Mouse (Mus musculus): ENCODE measurements at regions not wholly inside any gene's neighbourhood (a gene's known extent, or its start where the extent isn't known, plus 50 kb on each side); places are given as distances from the start of the nearest gene placed in this dataset.

DNA sequence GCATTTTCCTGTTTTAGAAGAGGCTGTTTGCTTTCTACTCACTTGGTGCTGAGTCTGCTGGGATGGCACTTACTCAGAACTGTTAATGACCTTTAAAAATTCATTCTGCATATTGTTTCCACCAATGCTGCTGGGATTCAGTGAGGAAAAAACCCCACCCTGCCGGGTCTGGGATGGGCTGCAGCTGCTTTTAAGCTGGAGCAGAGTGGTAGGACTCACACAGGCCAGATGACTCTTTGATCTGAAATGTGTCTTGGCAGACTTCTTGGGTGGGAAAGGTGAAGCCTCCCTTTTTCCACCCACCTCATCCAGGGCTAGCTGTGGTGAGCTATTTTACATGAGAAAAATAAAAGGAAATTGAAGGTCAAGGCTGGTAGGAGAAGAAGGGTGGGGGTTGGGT lies 56.4 kb upstream of the Ddhd1 start:
- no peak for ATAC-seq (ENCODE audit: low FRiP score, low TSS enrichment)
- H3K9me3 ChIP-seq (ENCODE audit: control insufficient read depth, low read length), result no peaks in the 10 kb centered on the region
- no peak overlapping the region for H3K27ac ChIP-seq (ENCODE audit: low read depth, low read length)
- H3K4me2 ChIP-seq (replicated peaks; ENCODE audit: low read depth, low read length), result no peak overlapping the region
- H3K4me3 ChIP-seq (ENCODE audit: low read length), result no peak overlapping the region
- H3K4me1 ChIP-seq (ENCODE audit: control insufficient read depth, insufficient read depth, low read length), result no peaks in the 10 kb centered on the region
- H3K9ac ChIP-seq (ENCODE audit: low read depth, low read length), result no peak overlapping the region
- H3K36me3 ChIP-seq (ENCODE audit: control insufficient read depth, insufficient read depth, low read length), result no peaks in the 10 kb centered on the region
- H3K27me3 ChIP-seq (ENCODE audit: control insufficient read depth, insufficient read depth, low read length), result no peaks in the 10 kb centered on the region
- 21% methylated on average over 1 of the region's 1 CpGs for WGBS

DNA sequence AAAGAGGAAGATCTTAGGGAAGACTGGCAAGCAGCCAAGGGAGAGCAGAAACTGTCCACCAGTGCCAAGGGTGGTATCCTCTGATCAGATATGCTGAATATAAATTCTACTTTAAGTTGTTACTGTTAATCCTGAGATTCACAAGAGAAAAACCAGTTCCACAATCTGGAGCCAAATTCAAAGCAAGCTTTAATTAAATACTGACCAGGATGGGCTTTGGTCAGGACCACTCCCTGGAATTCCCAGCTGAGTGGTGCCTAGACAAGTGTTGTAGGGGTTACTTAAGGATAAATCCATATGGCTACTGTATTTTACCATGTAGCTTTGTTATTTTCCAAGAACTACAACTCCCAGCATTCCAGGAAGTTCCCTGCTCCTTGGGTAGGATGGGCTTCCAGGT lies 56.8 kb upstream of the Ddhd1 start:
- H3K4me1 ChIP-seq (ENCODE audit: control insufficient read depth, insufficient read depth, low read length), result no peaks in the 10 kb centered on the region
- H3K4me2 ChIP-seq (replicated peaks; ENCODE audit: low read depth, low read length), result no peak overlapping the region
- H3K9ac ChIP-seq (ENCODE audit: low read depth, low read length), result no peak overlapping the region
- no peaks in the 10 kb centered on the region for H3K27me3 ChIP-seq (ENCODE audit: control insufficient read depth, insufficient read depth, low read length)
- no peaks in the 10 kb centered on the region for H3K36me3 ChIP-seq (ENCODE audit: control insufficient read depth, insufficient read depth, low read length)
- ATAC-seq (ENCODE audit: low FRiP score, low TSS enrichment), result no peak
- no peaks in the 10 kb centered on the region for H3K9me3 ChIP-seq (ENCODE audit: control insufficient read depth, low read length)
- no peak overlapping the region for H3K4me3 ChIP-seq (ENCODE audit: low read length)
- H3K27ac ChIP-seq (ENCODE audit: low read depth, low read length), result no peak overlapping the region

DNA sequence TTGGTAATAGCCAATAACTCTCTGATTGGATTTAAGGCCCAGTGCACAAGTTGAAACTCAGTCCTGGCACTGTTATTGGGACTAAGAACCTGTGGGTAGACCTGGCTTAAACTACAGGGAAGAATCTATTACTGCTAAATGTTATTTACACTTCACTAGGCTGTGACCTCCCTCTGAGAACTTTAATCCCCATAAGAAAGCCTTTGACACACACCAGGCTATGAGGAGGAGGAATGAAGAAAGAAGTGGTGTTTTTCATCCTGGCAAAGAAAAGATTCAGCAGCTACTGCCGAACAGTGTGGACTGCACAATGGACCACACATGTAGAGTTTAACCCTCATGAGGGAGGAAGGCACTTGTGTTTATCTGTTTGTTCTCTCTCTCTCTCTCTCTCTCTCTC lies 58.2 kb upstream of the Ddhd1 start:
- Histone ChIP-seq H3K27ac (ENCODE audit: low read depth, low read length) (no peak overlapping the region), H3K9ac (ENCODE audit: low read depth, low read length) (no peak overlapping the region), H3K4me3 (ENCODE audit: low read length) (no peak overlapping the region), H3K36me3 (ENCODE audit: control insufficient read depth, insufficient read depth, low read length) (no peaks in the 10 kb centered on the region), H3K9me3 (ENCODE audit: control insufficient read depth, low read length) (no peaks in the 10 kb centered on the region), H3K27me3 (ENCODE audit: control insufficient read depth, insufficient read depth, low read length) (no peaks in the 10 kb centered on the region), H3K4me1 (ENCODE audit: control insufficient read depth, insufficient read depth, low read length) (no peaks in the 10 kb centered on the region), H3K4me2 (replicated peaks; ENCODE audit: low read depth, low read length) (no peak overlapping the region)
- ATAC-seq (ENCODE audit: low FRiP score, low TSS enrichment), result no peak
- WGBS, result 48% methylated on average over 1 of the region's 1 CpGs

DNA sequence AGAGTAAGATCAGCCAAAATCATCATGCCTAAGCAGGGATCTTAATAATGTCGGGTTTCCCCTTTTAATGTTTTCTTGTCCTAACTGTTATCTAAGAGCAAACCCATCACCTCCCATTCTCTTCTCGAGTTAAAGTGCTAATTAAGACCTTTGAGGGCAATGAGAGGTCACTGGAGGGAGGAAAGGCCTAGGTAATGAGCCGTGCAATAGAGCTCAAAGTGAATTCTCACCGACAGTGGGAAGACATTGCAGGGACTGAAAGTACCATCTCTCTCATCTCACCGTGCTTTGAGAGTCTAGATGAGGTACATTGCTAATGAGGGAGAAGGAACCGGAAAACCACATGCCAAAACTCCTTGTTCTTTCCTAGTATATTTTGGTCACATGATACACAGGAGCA lies 64.9 kb upstream of the Ddhd1 start:
- 8% methylated on average over 6 of the region's 6 CpGs for WGBS
- no peak overlapping the region for H3K4me3 ChIP-seq (ENCODE audit: low read length)
- no peak overlapping the region for H3K27ac ChIP-seq (ENCODE audit: low read depth, low read length)
- H3K27me3 ChIP-seq (ENCODE audit: control insufficient read depth, insufficient read depth, low read length), result no peaks in the 10 kb centered on the region
- H3K4me2 ChIP-seq (replicated peaks; ENCODE audit: low read depth, low read length), result no peak overlapping the region
- H3K4me1 ChIP-seq (ENCODE audit: control insufficient read depth, insufficient read depth, low read length), result no peaks in the 10 kb centered on the region; the same call in 1 of the 2 replicates
- no peaks in the 10 kb centered on the region for H3K36me3 ChIP-seq (ENCODE audit: control insufficient read depth, insufficient read depth, low read length)
- H3K9ac ChIP-seq (ENCODE audit: low read depth, low read length), result no peak overlapping the region
- ATAC-seq (ENCODE audit: low FRiP score, low TSS enrichment), result peak; percentile 91; the same call in 1 of the 2 replicates
- H3K9me3 ChIP-seq (ENCODE audit: control insufficient read depth, low read length), result peaks cover 6% of the 10 kb centered on the region; the same call in 1 of the 2 replicates

DNA sequence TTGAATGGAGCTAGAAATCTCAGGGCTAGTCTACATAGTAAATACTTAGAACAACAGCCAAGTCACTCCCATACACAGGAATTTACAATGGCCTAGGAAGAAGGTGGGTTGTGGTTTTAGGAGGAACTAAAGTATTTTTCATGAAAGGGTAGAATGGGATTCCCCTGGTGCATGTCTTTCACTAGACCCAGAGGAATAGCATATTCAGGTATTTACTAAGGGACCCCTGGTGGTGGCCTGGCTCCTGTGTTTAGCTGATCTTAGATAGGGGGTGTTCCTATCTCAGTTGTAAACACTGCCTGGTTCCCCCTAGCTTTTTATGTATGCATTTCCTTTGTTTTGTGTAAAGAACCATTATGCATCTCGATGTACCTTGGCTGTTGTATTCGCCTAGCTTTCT lies 66.4 kb upstream of the Ddhd1 start:
- H3K27me3 ChIP-seq (ENCODE audit: control insufficient read depth, insufficient read depth, low read length), result no peaks in the 10 kb centered on the region
- H3K4me1 ChIP-seq (ENCODE audit: control insufficient read depth, insufficient read depth, low read length), result no peaks in the 10 kb centered on the region; the same call in 1 of the 2 replicates
- peaks cover 6% of the 10 kb centered on the region; the same call in 1 of the 2 replicates for H3K9me3 ChIP-seq (ENCODE audit: control insufficient read depth, low read length)
- no peak overlapping the region for H3K27ac ChIP-seq (ENCODE audit: low read depth, low read length)
- H3K9ac ChIP-seq (ENCODE audit: low read depth, low read length), result no peak overlapping the region
- H3K36me3 ChIP-seq (ENCODE audit: control insufficient read depth, insufficient read depth, low read length), result no peaks in the 10 kb centered on the region
- H3K4me3 ChIP-seq (ENCODE audit: low read length), result no peak overlapping the region
- no peak overlapping the region for H3K4me2 ChIP-seq (replicated peaks; ENCODE audit: low read depth, low read length)
- 90% methylated on average over 2 of the region's 2 CpGs for WGBS
- ATAC-seq (ENCODE audit: low FRiP score, low TSS enrichment), result no peak

DNA sequence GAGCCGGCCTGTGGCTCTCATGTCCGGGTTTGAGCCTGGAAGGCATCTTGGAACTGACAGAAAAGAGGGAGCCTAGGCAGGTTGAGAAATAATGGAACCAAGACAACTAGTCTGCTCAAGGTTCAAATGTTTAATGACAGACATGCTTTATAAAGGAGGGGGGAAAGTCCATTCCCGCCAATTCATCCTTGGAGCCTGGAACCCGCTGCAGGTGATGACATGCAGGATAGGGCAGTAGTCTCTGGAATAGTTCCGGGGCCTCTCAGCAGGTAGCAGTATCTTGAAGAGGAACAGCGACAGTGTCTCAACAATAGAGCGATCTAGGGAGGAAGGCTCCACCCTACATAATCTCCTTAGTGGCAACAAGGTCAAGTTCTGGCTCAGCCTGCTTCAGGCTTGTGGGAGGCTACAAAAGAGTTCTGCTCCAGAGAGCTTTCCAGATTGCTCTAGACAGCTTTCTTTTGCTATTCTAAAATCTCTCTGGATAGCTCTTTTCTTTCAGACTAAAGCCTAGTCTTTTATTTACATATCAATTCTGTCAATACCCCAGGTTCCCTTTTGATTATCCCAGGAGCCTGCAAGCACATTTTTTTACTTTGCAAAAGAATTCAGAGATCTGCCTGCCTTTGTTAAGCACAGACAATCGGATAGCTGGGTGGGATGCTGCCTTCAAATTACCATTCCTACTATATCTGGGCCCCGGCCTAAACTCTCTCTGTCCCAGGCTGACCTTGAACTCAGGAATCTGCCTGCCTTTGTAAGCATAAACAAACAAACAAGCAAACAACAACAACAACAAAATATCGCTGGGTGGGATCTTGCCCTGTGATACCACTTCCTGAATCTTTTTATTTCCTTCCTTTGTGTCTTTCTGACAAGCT lies 76.8 kb upstream of the Ddhd1 start:
- Histone ChIP-seq H3K4me2 (replicated peaks; ENCODE audit: low read depth, low read length) (no peak overlapping the region), H3K27ac (ENCODE audit: low read depth, low read length) (no peak overlapping the region), H3K4me3 (ENCODE audit: low read length) (no peak overlapping the region), H3K4me1 (ENCODE audit: control insufficient read depth, insufficient read depth, low read length) (no peaks in the 10 kb centered on the region), H3K9me3 (ENCODE audit: control insufficient read depth, low read length) (no peaks in the 10 kb centered on the region), H3K27me3 (ENCODE audit: control insufficient read depth, insufficient read depth, low read length) (no peaks in the 10 kb centered on the region), H3K36me3 (ENCODE audit: control insufficient read depth, insufficient read depth, low read length) (no peaks in the 10 kb centered on the region), H3K9ac (ENCODE audit: low read depth, low read length) (no peak overlapping the region)
- ATAC-seq (ENCODE audit: low FRiP score, low TSS enrichment), result no peak
- 83% methylated on average over 10 of the region's 10 CpGs for WGBS

DNA sequence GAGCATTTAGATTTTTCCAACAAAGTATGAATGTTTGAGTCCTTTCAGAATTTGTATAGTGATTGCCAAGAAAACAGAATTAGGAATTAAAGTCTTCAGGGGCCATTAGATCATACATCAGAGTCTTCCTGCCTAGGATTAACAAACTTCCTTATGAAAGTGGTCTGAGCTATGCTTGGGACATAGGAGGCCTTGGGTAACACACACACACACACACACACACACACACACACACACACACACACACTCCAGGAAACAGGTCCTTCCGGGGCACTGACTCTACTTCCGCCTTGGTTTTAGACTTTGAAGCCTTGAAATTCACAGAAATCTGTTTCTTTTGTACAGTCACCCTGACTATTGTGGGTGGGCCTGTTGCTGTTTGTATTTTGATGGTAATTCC lies 80.0 kb upstream of the Ddhd1 start:
- no peaks in the 10 kb centered on the region for H3K4me1 ChIP-seq (ENCODE audit: control insufficient read depth, insufficient read depth, low read length)
- no peaks in the 10 kb centered on the region for H3K27me3 ChIP-seq (ENCODE audit: control insufficient read depth, insufficient read depth, low read length)
- no peak overlapping the region for H3K4me2 ChIP-seq (replicated peaks; ENCODE audit: low read depth, low read length)
- H3K4me3 ChIP-seq (ENCODE audit: low read length), result no peak overlapping the region
- no peak overlapping the region for H3K27ac ChIP-seq (ENCODE audit: low read depth, low read length)
- no peaks in the 10 kb centered on the region for H3K9me3 ChIP-seq (ENCODE audit: control insufficient read depth, low read length)
- no peak overlapping the region for H3K9ac ChIP-seq (ENCODE audit: low read depth, low read length)
- no peak for ATAC-seq (ENCODE audit: low FRiP score, low TSS enrichment)
- 87% methylated on average over 2 of the region's 2 CpGs for WGBS
- H3K36me3 ChIP-seq (ENCODE audit: control insufficient read depth, insufficient read depth, low read length), result no peaks in the 10 kb centered on the region

DNA sequence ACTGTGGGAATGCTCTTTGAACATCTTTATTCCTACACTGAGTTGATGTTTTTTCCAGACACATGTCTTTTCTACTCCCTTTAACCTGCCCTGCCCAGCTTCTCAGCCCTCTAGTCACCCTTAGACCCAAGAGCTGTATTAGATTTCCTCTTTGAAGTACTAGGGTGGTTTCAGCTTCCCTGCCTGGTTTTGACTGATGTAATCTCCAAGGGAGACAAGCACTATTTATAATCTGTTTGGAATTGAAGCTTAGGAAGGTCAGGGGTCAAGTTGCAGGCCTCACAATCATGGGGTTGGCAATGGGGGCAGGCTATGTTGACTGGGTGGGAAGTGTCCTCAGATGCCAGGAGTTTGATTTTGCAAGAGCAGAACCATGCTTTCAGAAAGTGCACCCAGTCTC lies 81.7 kb upstream of the Ddhd1 start:
- Histone ChIP-seq H3K27me3 (ENCODE audit: control insufficient read depth, insufficient read depth, low read length) (no peaks in the 10 kb centered on the region), H3K9ac (ENCODE audit: low read depth, low read length) (no peak overlapping the region), H3K4me3 (ENCODE audit: low read length) (no peak overlapping the region), H3K4me2 (replicated peaks; ENCODE audit: low read depth, low read length) (no peak overlapping the region), H3K9me3 (ENCODE audit: control insufficient read depth, low read length) (no peaks in the 10 kb centered on the region), H3K36me3 (ENCODE audit: control insufficient read depth, insufficient read depth, low read length) (no peaks in the 10 kb centered on the region), H3K27ac (ENCODE audit: low read depth, low read length) (no peak overlapping the region), H3K4me1 (ENCODE audit: control insufficient read depth, insufficient read depth, low read length) (no peaks in the 10 kb centered on the region)
- ATAC-seq (ENCODE audit: low FRiP score, low TSS enrichment), result peak; percentile 71

DNA sequence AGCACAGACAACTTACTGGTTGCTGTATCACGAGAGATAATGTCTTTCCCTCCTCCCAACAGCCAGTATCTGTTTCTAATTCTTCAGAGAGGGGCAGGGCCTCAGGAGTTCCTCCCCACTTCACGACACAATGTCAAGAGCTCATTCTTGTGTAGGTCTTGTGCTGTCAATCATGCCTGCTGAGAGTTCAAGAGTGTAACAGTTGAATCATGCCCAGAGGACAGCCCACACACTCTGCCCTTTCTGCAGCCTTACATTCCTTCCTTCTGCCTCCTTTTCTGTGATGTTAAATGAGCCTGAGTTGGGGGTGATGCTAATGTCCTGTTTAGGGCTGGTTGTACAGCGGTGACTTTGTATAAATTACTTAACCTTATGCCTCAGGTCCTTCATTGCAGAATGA lies 82.7 kb upstream of the Ddhd1 start:
- no peak overlapping the region for H3K4me2 ChIP-seq (replicated peaks; ENCODE audit: low read depth, low read length)
- 22% methylated on average over 3 of the region's 3 CpGs for WGBS
- no peaks in the 10 kb centered on the region for H3K27me3 ChIP-seq (ENCODE audit: control insufficient read depth, insufficient read depth, low read length)
- no peak overlapping the region for H3K4me3 ChIP-seq (ENCODE audit: low read length)
- H3K27ac ChIP-seq (ENCODE audit: low read depth, low read length), result no peak overlapping the region
- H3K9ac ChIP-seq (ENCODE audit: low read depth, low read length), result no peak overlapping the region
- H3K36me3 ChIP-seq (ENCODE audit: control insufficient read depth, insufficient read depth, low read length), result no peaks in the 10 kb centered on the region
- no peaks in the 10 kb centered on the region for H3K4me1 ChIP-seq (ENCODE audit: control insufficient read depth, insufficient read depth, low read length)
- 0 out of 2 replicates have a peak, but pooled peaks have one; percentile 28 for ATAC-seq (ENCODE audit: low FRiP score, low TSS enrichment)
- no peaks in the 10 kb centered on the region for H3K9me3 ChIP-seq (ENCODE audit: control insufficient read depth, low read length)

Data from kidney, embryonic 14.5 days (tissue).